Mouse (Mus musculus): ENCODE measurements around the gene Zfp827. TPM values are rescaled to one million over a fixed set of nuclear protein-coding genes. Genes with fewer than 3 reads are reported as not detected.
A peak's percentile ranks its signal among the peaks of the same experiment; 100 is the strongest.

The Zfp827 gene
- polyA plus RNA-seq (2014; fragmentation: Nextera tagmentation; extraction: Ambion mirVana): 11.6 and 12.9 TPM in 2 replicates

DNA sequence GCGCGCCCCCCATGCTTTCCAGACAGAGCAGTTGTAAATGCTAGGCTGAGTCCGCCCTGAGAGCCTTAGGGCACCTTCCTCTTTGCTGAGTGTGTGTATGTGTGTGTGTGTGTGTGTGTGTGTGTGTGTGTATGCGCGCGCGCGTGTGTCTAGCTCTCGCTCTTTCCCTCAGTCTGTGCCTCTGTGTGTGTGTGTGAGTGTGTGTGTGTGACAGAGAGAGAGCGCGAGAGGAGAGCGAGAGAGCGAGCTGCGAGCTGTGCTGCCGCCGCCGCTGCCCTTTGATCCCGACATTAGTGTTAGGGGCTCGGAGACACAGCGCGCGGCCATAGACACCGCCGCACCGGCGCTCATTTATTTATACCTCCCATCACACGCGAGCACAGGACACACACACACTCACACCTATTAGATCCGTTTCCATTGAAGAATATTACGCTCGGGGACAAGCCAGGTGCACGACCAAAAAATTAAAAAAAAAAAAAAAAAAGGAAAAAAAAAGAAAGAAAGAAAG, at the start of gene Zfp827:
TSS of gene Zfp827 (plus strand) at position 461 of the 511 bp plus-strand sequence.
- under 1% methylated on average over 32 of the region's 32 CpGs for WGBS
- no peaks in the 10 kb centered on the region for H3K36me3 ChIP-seq (ENCODE audit: control insufficient read depth, insufficient read depth, low read length)
- peak within 1 kb of the TSS; percentile 96 for H3K9ac ChIP-seq (ENCODE audit: low read length)
- peak within 1 kb of the TSS; percentile 77 for H3K4me2 ChIP-seq (ENCODE audit: low read depth, severe bottlenecking)
- DNase-seq (ENCODE audit: low spot score) (peak; percentile 89), ATAC-seq (ENCODE audit: insufficient number of reproducible peaks, low FRiP score, low TSS enrichment, low read depth) (peak; percentile 62)
- H3K9me3 ChIP-seq (ENCODE audit: control insufficient read depth, low read length): no peaks in the 10 kb centered on the region; the same call in 1 of the 2 replicates
- H3K27me3 ChIP-seq (ENCODE audit: control insufficient read depth, insufficient read depth, low read length): no peaks in the 10 kb centered on the region
- H3K4me3 ChIP-seq (ENCODE audit: low read depth, low read length): peak within 1 kb of the TSS; percentile 93
- peaks cover 21% of the 10 kb centered on the region for H3K4me1 ChIP-seq (ENCODE audit: control insufficient read depth, insufficient read depth, low read length)
- H3K27ac ChIP-seq (replicated peaks; ENCODE audit: low read depth, low read length): peak within 1 kb of the TSS; percentile 100

DNA sequence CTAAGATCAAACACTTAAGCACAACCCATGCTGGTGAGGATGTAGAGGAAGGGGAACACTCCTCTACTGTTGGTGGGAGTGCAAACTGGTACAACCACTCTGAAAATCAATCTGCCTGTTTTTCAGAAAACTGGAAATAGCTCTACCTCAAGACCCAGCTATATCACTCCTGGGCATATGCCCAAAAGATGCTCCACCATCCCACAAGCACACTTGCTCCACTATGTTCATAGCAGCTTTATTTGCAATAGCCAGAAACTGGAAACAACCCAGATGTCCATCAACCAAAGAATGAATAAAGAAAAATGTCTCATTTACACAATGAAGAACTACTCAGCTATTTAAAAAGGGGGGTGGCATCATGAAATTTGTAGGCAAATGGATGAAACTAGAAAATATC, 23.9 kb upstream of the Zfp827 start:
- H3K27ac ChIP-seq (replicated peaks; ENCODE audit: low read depth, low read length): no peak overlapping the region
- no peaks in the 10 kb centered on the region for H3K4me1 ChIP-seq (ENCODE audit: control insufficient read depth, insufficient read depth, low read length)
- H3K36me3 ChIP-seq (ENCODE audit: control insufficient read depth, insufficient read depth, low read length): no peaks in the 10 kb centered on the region
- ATAC-seq (ENCODE audit: insufficient number of reproducible peaks, low FRiP score, low TSS enrichment, low read depth) (no peak), DNase-seq (ENCODE audit: low spot score) (no peak)
- no peak overlapping the region for H3K4me2 ChIP-seq (ENCODE audit: low read depth, severe bottlenecking)
- no peak overlapping the region for H3K9ac ChIP-seq (ENCODE audit: low read length)
- H3K27me3 ChIP-seq (ENCODE audit: control insufficient read depth, insufficient read depth, low read length): no peaks in the 10 kb centered on the region
- no peaks in the 10 kb centered on the region for H3K9me3 ChIP-seq (ENCODE audit: control insufficient read depth, low read length)
- H3K4me3 ChIP-seq (ENCODE audit: low read depth, low read length): no peak overlapping the region

GRCm38 (mm10) chr8:79015061-79015460, 13.2 kb upstream of the Zfp827 start:
- Histone ChIP-seq H3K36me3 (ENCODE audit: control insufficient read depth, insufficient read depth, low read length) (no peaks in the 10 kb centered on the region), H3K4me1 (ENCODE audit: control insufficient read depth, insufficient read depth, low read length) (no peaks in the 10 kb centered on the region), H3K27ac (replicated peaks; ENCODE audit: low read depth, low read length) (no peak overlapping the region), H3K9ac (ENCODE audit: low read length) (no peak overlapping the region), H3K9me3 (ENCODE audit: control insufficient read depth, low read length) (no peaks in the 10 kb centered on the region), H3K4me2 (ENCODE audit: low read depth, severe bottlenecking) (no peak overlapping the region), H3K4me3 (ENCODE audit: low read depth, low read length) (no peak overlapping the region), H3K27me3 (ENCODE audit: control insufficient read depth, insufficient read depth, low read length) (no peaks in the 10 kb centered on the region)
- no peak for DNase-seq (ENCODE audit: low spot score)
- no peak for ATAC-seq (ENCODE audit: insufficient number of reproducible peaks, low FRiP score, low TSS enrichment, low read depth)
- WGBS: 91% methylated on average over 5 of the region's 5 CpGs

DNA sequence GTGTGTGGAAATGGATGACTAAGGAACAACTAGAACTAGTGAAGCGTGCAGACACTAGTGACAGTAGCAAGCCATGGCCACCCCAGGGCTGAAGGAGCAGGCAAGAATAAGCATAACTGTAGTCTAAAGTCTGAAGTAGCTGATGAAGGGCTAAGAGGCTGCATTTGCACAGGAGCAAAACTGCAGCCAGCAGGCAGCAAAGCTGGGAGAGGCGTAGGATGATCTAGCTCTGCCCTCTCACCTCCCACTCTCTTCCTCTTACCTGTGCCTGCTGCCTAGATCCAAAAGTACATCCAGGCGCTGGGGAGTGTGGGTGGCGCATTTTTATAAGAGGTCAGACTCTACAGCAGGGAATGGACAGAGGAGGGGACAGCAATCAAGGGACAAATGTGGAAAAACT, 12.2 kb upstream of the Zfp827 start:
- Histone ChIP-seq H3K4me1 (ENCODE audit: control insufficient read depth, insufficient read depth, low read length) (no peaks in the 10 kb centered on the region), H3K4me3 (ENCODE audit: low read depth, low read length) (no peak overlapping the region), H3K4me2 (ENCODE audit: low read depth, severe bottlenecking) (no peak overlapping the region), H3K36me3 (ENCODE audit: control insufficient read depth, insufficient read depth, low read length) (no peaks in the 10 kb centered on the region), H3K27me3 (ENCODE audit: control insufficient read depth, insufficient read depth, low read length) (no peaks in the 10 kb centered on the region), H3K27ac (replicated peaks; ENCODE audit: low read depth, low read length) (no peak overlapping the region), H3K9ac (ENCODE audit: low read length) (no peak overlapping the region), H3K9me3 (ENCODE audit: control insufficient read depth, low read length) (no peaks in the 10 kb centered on the region)
- DNase-seq (ENCODE audit: low spot score) (no peak), ATAC-seq (ENCODE audit: insufficient number of reproducible peaks, low FRiP score, low TSS enrichment, low read depth) (no peak)
- WGBS: 74% methylated on average over 4 of the region's 4 CpGs

DNA sequence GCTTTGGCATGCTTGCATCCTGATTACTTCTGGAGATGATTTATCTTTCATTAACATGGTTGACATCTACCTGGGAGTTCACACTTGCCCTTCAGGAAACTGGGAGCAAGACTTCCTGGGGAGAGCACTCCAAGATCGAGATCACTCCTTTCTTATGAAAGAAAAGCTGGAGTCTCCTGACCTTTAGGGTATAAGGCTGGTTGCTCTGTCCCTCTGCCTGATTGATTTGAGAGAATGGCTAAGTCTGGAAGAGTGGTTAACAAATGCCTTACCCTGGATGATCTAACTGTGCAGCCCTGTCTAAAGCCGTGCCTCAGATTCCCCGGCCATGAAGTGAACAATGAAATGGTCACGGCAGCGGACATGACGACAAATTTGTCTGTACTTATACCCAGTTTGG, 11.7 kb upstream of the Zfp827 start:
- no peak for DNase-seq (ENCODE audit: low spot score)
- H3K27ac ChIP-seq (replicated peaks; ENCODE audit: low read depth, low read length): no peak overlapping the region
- 74% methylated on average over 6 of the region's 6 CpGs for WGBS
- H3K4me2 ChIP-seq (ENCODE audit: low read depth, severe bottlenecking): no peak overlapping the region
- H3K36me3 ChIP-seq (ENCODE audit: control insufficient read depth, insufficient read depth, low read length): no peaks in the 10 kb centered on the region
- H3K4me1 ChIP-seq (ENCODE audit: control insufficient read depth, insufficient read depth, low read length): no peaks in the 10 kb centered on the region
- H3K9ac ChIP-seq (ENCODE audit: low read length): no peak overlapping the region
- H3K4me3 ChIP-seq (ENCODE audit: low read depth, low read length): no peak overlapping the region
- ATAC-seq (ENCODE audit: insufficient number of reproducible peaks, low FRiP score, low TSS enrichment, low read depth): no peak
- H3K27me3 ChIP-seq (ENCODE audit: control insufficient read depth, insufficient read depth, low read length): no peaks in the 10 kb centered on the region
- H3K9me3 ChIP-seq (ENCODE audit: control insufficient read depth, low read length): no peaks in the 10 kb centered on the region

GRCm38 (mm10) chr8:79023922-79024321, 4.3 kb upstream of the Zfp827 start:
- Histone ChIP-seq H3K9me3 (ENCODE audit: control insufficient read depth, low read length) (no peaks in the 10 kb centered on the region; the same call in 1 of the 2 replicates), H3K27me3 (ENCODE audit: control insufficient read depth, insufficient read depth, low read length) (no peaks in the 10 kb centered on the region), H3K4me1 (ENCODE audit: control insufficient read depth, insufficient read depth, low read length) (peaks cover 3% of the 10 kb centered on the region; the same call in 1 of the 2 replicates), H3K27ac (replicated peaks; ENCODE audit: low read depth, low read length) (no peak overlapping the region), H3K4me3 (ENCODE audit: low read depth, low read length) (no peak overlapping the region), H3K4me2 (ENCODE audit: low read depth, severe bottlenecking) (no peak overlapping the region), H3K36me3 (ENCODE audit: control insufficient read depth, insufficient read depth, low read length) (no peaks in the 10 kb centered on the region), H3K9ac (ENCODE audit: low read length) (no peak overlapping the region)
- no peak for ATAC-seq (ENCODE audit: insufficient number of reproducible peaks, low FRiP score, low TSS enrichment, low read depth)
- DNase-seq (ENCODE audit: low spot score): no peak
- 94% methylated on average over 1 of the region's 1 CpGs for WGBS

GRCm38 (mm10) chr8:79027319-79027718, 918 bp upstream of the Zfp827 start:
- H3K9ac ChIP-seq (ENCODE audit: low read length): no peak overlapping the region
- H3K27me3 ChIP-seq (ENCODE audit: control insufficient read depth, insufficient read depth, low read length): no peaks in the 10 kb centered on the region
- no peak overlapping the region for H3K4me3 ChIP-seq (ENCODE audit: low read depth, low read length)
- peaks cover 14% of the 10 kb centered on the region for H3K4me1 ChIP-seq (ENCODE audit: control insufficient read depth, insufficient read depth, low read length)
- WGBS: 23% methylated on average over 3 of the region's 3 CpGs
- no peaks in the 10 kb centered on the region for H3K36me3 ChIP-seq (ENCODE audit: control insufficient read depth, insufficient read depth, low read length)
- DNase-seq (ENCODE audit: low spot score) (no peak), ATAC-seq (ENCODE audit: insufficient number of reproducible peaks, low FRiP score, low TSS enrichment, low read depth) (no peak)
- peak overlapping the region; percentile 77 for H3K4me2 ChIP-seq (ENCODE audit: low read depth, severe bottlenecking)
- H3K9me3 ChIP-seq (ENCODE audit: control insufficient read depth, low read length): no peaks in the 10 kb centered on the region; the same call in 1 of the 2 replicates
- no peak overlapping the region for H3K27ac ChIP-seq (replicated peaks; ENCODE audit: low read depth, low read length)

DNA sequence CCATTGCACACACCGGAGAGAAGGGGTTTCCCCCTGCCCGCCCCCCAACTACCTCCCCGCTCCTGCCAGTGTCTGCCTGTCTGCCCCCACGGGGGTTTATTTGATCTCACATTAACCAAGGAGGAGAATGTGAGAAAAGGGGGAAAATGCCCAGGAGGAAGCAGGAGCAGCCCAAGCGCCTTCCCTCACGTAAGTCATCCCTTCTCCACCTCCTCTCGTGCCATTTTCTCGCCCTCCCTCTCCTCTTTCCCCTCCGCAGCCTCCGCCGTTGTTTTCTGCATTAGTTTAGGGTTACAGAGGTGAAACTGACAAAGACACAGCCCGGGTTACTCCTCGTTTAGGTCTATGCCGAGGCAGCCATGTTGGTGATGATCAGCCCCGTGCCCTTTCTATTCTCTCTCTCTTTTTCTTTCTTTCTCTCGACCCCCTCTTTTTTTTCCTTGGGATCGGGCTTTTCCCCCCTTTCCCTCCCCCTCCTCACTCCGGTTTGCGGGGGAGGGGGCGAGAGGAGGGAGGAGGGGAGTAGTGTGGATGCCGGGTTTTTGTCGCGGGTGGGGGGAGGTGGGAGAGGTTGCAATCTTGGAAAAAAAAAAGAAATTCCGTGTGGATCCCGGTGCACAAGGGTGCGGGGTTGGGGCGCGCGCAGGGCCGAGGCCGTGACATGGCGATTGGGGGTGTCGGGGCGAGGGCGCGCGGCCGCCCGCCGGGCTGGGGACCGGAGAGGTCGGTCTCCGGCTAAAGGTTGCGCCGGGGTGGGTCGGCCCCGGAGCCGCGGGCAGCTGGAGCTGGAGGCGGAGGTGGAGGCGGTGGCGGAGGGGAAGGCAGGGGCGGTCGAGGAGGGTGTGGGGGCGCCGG, 531 bp downstream of the Zfp827 start:
- Histone ChIP-seq H3K36me3 (ENCODE audit: control insufficient read depth, insufficient read depth, low read length) (no peaks in the 10 kb centered on the region), H3K27me3 (ENCODE audit: control insufficient read depth, insufficient read depth, low read length) (no peaks in the 10 kb centered on the region), H3K4me3 (ENCODE audit: low read depth, low read length) (peak overlapping the region; percentile 93), H3K27ac (replicated peaks; ENCODE audit: low read depth, low read length) (peak overlapping the region; percentile 100), H3K9me3 (ENCODE audit: control insufficient read depth, low read length) (no peaks in the 10 kb centered on the region; the same call in 1 of the 2 replicates), H3K9ac (ENCODE audit: low read length) (peak overlapping the region; percentile 96), H3K4me1 (ENCODE audit: control insufficient read depth, insufficient read depth, low read length) (peaks cover 28% of the 10 kb centered on the region), H3K4me2 (ENCODE audit: low read depth, severe bottlenecking) (peak overlapping the region; percentile 77)
- ATAC-seq (ENCODE audit: insufficient number of reproducible peaks, low FRiP score, low TSS enrichment, low read depth) (peak; percentile 16), DNase-seq (ENCODE audit: low spot score) (peak; percentile 75)
- under 1% methylated on average over 44 of the region's 56 CpGs for WGBS
